Mouse (Mus musculus) forebrain, embryonic 15.5 days (tissue): ENCODE results near the gene Pcdh7. TPM values are rescaled to one million over a fixed set of nuclear protein-coding genes. Genes with fewer than 3 reads are reported as not detected.

Source experiments
- ATAC-seq: fragments of 200-750 bp; cut with Nextera tagmentation; replicated peaks from 2 replicates; pipeline ENCODE4 v1.8.0; 2017; ENCODE audit warnings: mild to moderate bottlenecking, moderate TSS enrichment, moderate library complexity
- H3K27ac ChIP-seq: fragments of 300-500 bp; sonication (generic); replicated peaks from 2 replicates; pipeline ENCODE4 v1.5.1; 2015; ENCODE audit warnings: mild to moderate bottlenecking, inconsistent platforms
- H3K27me3 ChIP-seq: fragments of 300-500 bp; sonication (generic); 2 replicates; pipeline ENCODE4 v1.6.1; 2015; ENCODE audit warnings: inconsistent platforms
- H3K36me3 ChIP-seq: fragments of 300-500 bp; sonication (generic); 2 replicates; pipeline ENCODE4 v1.6.1; 2015; ENCODE audit warnings: mild to moderate bottlenecking, inconsistent platforms
- H3K4me1 ChIP-seq: fragments of 300-500 bp; sonication (generic); 2 replicates; pipeline ENCODE4 v1.6.1; 2015; ENCODE audit warnings: inconsistent platforms
- H3K4me2 ChIP-seq: fragments of 300-500 bp; sonication (generic); replicated peaks from 2 replicates; pipeline ENCODE4 v1.6.1; 2015; ENCODE audit warnings: mild to moderate bottlenecking, inconsistent platforms
- H3K4me3 ChIP-seq: fragments of 300-500 bp; sonication (generic); 2 replicates; pipeline ENCODE4 v1.5.1; 2015; ENCODE audit warnings: mild to moderate bottlenecking, inconsistent platforms
- H3K9ac ChIP-seq: fragments of 300-500 bp; sonication (generic); replicated peaks from 2 replicates; pipeline ENCODE4 v1.6.1; 2015; ENCODE audit warnings: mild to moderate bottlenecking, inconsistent platforms
- H3K9me3 ChIP-seq: fragments of 300-500 bp; sonication (generic); 2 replicates; pipeline ENCODE4 v1.6.1; 2016; ENCODE audit warnings: inconsistent platforms
- WGBS: fragments of 180-500 bp; shearing (Covaris S2); methylation state at CpG from one replicate; pipeline ENCODE4 v1.1.7; 2015; ENCODE audit warnings: mixed read lengths; 5-methylcytosine and 5-hydroxymethylcytosine counted together
- polyA plus RNA-seq: library from polyadenylated mRNA; unstranded; fragments of >200 nt; fragmentation: Nextera tagmentation; extraction: Ambion mirVana; gene quantifications from 2 replicates; pipeline ENCODE4 v1.2.1, GENCODE M21; 2015

The Pcdh7 gene
- polyA plus RNA-seq, 1 experiment from 2014 or later: 13.3 TPM

DNA sequence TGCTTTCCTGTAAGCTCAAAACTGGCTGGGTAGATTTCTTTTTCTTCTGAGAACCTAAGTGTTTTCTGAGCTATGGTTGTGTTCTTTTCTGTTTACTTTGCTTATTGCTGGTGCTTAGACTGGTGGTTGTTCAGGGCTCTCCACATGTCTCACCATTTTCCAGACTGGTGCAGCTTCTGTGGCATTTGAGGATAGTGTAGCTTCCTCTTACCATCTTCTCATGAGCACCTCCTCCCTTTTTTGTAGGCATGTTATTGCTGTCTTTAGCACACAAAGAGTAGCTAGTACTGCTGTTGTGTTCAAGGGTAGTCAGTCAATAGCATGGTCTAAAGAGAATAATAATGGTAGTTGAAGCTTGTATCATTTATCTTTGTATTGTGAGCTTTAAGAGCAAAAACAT, 62.2 kb downstream of the Pcdh7 start:
- H3K4me2 ChIP-seq: no peak overlapping the region
- H3K4me1 ChIP-seq: no peaks in the 10 kb centered on the region
- no peaks in the 10 kb centered on the region for H3K36me3 ChIP-seq
- H3K9me3 ChIP-seq: no peaks in the 10 kb centered on the region
- ATAC-seq: no peak
- H3K4me3 ChIP-seq: no peak overlapping the region
- H3K9ac ChIP-seq: no peak overlapping the region
- H3K27me3 ChIP-seq: no peaks in the 10 kb centered on the region
- no peak overlapping the region for H3K27ac ChIP-seq

- ATAC-seq: no peak
- Histone ChIP-seq H3K27ac (no peak overlapping the region), H3K27me3 (no peaks in the 10 kb centered on the region), H3K4me2 (no peak overlapping the region), H3K36me3 (no peaks in the 10 kb centered on the region), H3K9ac (no peak overlapping the region), H3K4me3 (no peak overlapping the region), H3K9me3 (no peaks in the 10 kb centered on the region), H3K4me1 (no peaks in the 10 kb centered on the region)
- 89% methylated on average over 4 of the region's 4 CpGs for WGBS
Observed at GRCm38 (mm10) chr5:57780574-57780973, 62.8 kb downstream of the Pcdh7 start.

DNA sequence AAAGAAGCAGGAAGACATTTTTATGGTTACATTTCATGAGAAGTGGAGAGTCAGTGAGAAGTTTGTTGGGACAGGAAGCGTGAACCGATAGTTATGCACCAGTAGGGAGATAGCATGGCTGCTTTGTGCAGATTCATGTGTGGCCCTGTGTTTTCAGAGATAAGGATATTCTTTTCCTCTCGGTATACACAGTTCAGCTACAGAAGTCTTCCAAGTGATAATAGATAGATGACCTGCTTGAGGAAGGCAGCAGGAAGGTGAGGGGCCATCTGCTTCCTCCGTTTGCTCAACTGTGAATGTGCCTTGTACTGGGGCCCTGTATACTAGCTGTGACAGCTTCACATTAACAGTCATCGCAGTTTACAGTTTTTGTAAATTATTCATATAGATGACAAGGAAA, 64.2 kb downstream of the Pcdh7 start:
- H3K27ac ChIP-seq: no peak overlapping the region
- H3K4me1 ChIP-seq: no peaks in the 10 kb centered on the region
- H3K9ac ChIP-seq: no peak overlapping the region
- H3K4me3 ChIP-seq: no peak overlapping the region
- no peak overlapping the region for H3K4me2 ChIP-seq
- WGBS: 83% methylated on average over 5 of the region's 5 CpGs
- no peak for ATAC-seq
- no peaks in the 10 kb centered on the region for H3K9me3 ChIP-seq
- H3K27me3 ChIP-seq: no peaks in the 10 kb centered on the region
- no peaks in the 10 kb centered on the region for H3K36me3 ChIP-seq

GRCm38 (mm10) chr5:57782546-57782945, 64.8 kb downstream of the Pcdh7 start:
- Histone ChIP-seq H3K4me3 (no peak overlapping the region), H3K36me3 (no peaks in the 10 kb centered on the region), H3K4me1 (no peaks in the 10 kb centered on the region), H3K27me3 (no peaks in the 10 kb centered on the region), H3K9me3 (no peaks in the 10 kb centered on the region), H3K27ac (no peak overlapping the region), H3K9ac (no peak overlapping the region), H3K4me2 (no peak overlapping the region)
- WGBS: 57% methylated on average over 3 of the region's 3 CpGs
- ATAC-seq: no peak

DNA sequence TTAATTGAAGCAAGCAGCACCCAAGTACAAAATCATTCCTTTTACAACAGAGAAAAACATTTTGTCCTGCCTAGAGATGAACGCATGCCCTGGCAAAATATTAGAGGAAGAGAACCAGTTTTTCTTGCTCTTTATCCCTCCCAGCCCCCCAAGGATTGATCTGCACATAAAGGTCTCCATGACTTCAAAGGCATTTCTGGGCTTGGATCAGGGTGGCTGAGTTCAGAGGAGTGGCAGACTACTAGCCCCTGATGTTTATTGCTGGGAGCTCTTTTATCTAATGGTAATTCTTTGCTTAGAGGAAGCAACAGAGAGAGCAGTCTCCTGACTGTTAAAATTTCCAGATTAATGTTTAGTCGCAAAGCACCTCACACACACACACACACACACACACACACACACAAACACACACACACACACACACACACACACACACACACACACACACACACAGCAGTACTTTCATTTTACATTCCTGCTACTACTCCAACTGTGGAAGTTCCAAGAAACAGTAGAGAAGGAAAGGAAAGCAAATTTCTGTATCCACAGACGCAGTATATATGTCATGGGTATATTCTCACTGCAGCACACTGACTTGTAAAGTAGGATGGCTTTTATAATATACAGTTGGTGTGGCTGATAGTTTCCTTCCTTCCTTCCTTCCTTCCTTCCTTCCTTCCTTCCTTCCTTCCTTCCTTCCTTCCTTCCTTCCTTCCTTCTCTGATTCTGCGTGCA, 71.2 kb downstream of the Pcdh7 start:
- Histone ChIP-seq H3K4me2 (no peak overlapping the region), H3K4me1 (no peaks in the 10 kb centered on the region), H3K27me3 (no peaks in the 10 kb centered on the region), H3K9ac (no peak overlapping the region), H3K9me3 (no peaks in the 10 kb centered on the region), H3K36me3 (no peaks in the 10 kb centered on the region), H3K4me3 (no peak overlapping the region), H3K27ac (no peak overlapping the region)
- 68% methylated on average over 4 of the region's 4 CpGs for WGBS
- ATAC-seq: no peak

DNA sequence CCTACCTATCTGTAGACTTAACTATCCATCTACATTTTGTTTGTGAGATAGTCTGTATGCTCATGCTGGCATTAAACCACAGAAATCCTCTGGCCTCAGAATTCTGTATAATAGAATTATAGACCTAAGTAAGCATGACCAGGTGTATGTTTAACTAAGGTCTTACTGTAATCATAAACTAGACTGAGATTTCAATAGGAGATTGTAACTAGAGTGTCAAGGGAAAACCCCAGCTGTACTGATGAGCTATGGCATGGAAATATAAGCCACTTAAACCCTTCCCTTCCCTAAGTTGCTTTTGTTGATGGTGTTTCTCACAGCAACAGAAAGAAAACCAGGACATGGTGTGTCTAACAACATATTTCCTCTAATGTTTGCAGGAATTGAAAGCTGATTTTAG, 78.6 kb downstream of the Pcdh7 start:
- no peak overlapping the region for H3K4me2 ChIP-seq
- H3K9me3 ChIP-seq: no peaks in the 10 kb centered on the region
- no peak overlapping the region for H3K27ac ChIP-seq
- no peak overlapping the region for H3K4me3 ChIP-seq
- no peaks in the 10 kb centered on the region for H3K27me3 ChIP-seq
- no peak for ATAC-seq
- no peaks in the 10 kb centered on the region for H3K36me3 ChIP-seq
- H3K9ac ChIP-seq: no peak overlapping the region
- H3K4me1 ChIP-seq: no peaks in the 10 kb centered on the region

DNA sequence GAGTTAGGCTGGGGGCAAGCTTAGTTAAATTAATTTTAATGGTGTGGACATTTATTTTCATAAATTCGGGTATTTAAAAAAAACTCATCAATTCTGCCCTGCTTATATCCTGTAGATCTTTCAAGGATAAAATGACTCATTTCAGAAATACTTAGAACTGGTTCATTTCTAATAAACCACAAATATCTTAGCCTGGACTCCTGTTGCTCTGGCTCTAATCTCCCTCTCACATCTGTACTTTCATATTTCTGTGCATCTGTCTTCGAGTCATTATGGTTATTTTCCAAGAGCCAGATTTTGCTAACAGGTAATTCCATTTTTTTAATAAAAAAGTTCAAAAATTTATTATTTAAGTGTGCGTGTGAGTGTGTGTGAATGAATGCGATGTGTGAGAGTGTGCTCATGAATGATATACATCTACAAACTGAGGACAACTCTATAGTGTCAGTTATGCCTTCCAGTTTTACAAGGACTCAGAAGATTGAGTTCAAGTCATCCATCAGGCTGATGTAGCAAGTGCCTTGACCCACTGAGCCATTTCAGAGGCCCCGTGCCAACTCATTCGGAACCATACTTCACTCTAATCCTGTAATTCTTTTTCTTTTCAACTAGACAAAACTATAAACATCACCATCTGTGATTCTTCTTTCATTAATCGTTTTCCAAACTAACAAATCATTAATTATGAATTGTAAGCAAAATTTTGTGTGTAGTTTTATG, 80.3 kb downstream of the Pcdh7 start:
- Histone ChIP-seq H3K4me3 (no peak overlapping the region), H3K27ac (no peak overlapping the region), H3K9me3 (no peaks in the 10 kb centered on the region), H3K9ac (no peak overlapping the region), H3K27me3 (no peaks in the 10 kb centered on the region), H3K4me2 (no peak overlapping the region), H3K4me1 (no peaks in the 10 kb centered on the region), H3K36me3 (no peaks in the 10 kb centered on the region)
- 83% methylated on average over 7 of the region's 7 CpGs for WGBS
- ATAC-seq: no peak

DNA sequence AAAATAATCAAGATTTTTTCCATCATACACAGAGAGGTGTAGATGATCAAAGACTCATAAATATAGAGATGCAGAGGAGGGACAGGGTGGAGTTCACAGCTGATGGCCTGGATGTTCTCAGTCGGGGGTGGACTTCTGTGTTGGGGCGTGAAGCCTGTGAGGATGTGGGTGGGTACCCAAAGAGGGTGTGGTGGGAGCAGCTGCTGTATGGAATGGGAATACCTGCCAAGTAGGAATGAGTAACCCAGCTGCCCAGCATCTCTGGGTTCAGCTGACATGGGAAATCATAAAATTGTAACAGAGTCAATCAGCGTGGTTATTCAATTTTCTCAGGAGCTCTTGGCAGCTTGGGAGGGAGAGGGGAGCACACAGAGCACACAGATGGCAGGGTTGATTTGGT, 85.3 kb downstream of the Pcdh7 start:
- no peak for ATAC-seq
- H3K4me2 ChIP-seq: no peak overlapping the region

DNA sequence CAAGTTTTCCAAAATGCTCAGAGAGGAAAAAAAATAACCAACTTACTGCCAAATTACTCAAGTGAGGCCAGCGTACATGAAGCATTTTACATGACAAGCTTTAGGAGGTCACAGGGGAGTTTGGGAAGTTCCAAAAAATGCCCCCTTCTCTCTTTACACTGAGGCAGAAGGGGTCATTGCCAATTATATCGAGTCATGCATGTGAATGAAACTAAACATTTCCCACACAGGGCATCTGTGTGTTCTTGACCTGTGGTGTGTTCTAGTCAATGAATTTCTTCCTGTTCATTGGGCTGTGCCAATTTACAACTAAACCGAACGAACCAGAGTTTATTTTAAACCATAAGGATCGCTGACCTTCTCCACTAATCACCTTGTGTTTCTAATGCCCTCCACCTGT, 86.1 kb downstream of the Pcdh7 start:
- 85% methylated on average over 5 of the region's 5 CpGs for WGBS
- Histone ChIP-seq H3K27me3 (no peaks in the 10 kb centered on the region), H3K4me1 (peaks cover 7% of the 10 kb centered on the region; the same call in 1 of the 2 replicates), H3K4me2 (no peak overlapping the region), H3K4me3 (no peak overlapping the region), H3K9me3 (no peaks in the 10 kb centered on the region), H3K36me3 (no peaks in the 10 kb centered on the region), H3K9ac (no peak overlapping the region), H3K27ac (no peak overlapping the region)
- no peak for ATAC-seq

More for the DNA sequence above, 85.3 kb downstream of the Pcdh7 start:
- Histone ChIP-seq H3K27ac (no peak overlapping the region), H3K4me1 (peaks cover 7% of the 10 kb centered on the region; the same call in 1 of the 2 replicates), H3K4me3 (no peak overlapping the region), H3K9me3 (no peaks in the 10 kb centered on the region), H3K27me3 (no peaks in the 10 kb centered on the region), H3K36me3 (no peaks in the 10 kb centered on the region), H3K9ac (no peak overlapping the region)
- WGBS: 89% methylated on average over 3 of the region's 3 CpGs

DNA sequence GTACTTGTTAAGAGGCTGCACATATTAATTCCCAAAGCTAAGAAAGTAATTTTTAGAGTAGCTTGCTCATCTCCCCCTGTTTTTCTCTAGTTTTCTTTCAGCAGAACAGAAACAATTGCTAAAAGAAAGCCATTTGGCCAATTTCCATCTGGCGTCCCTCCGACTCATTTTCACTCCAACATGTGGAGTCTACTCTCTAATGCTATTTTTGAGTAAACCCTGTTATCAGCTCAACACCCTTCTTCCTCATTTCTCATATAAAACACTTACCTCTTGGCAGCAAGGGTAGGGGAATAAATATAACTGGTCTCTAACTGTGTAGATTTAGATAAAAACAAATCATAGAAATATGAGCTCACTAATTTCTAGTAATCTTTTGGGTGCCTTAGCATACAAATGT, 89.6 kb downstream of the Pcdh7 start:
- no peak overlapping the region for H3K27ac ChIP-seq
- no peaks in the 10 kb centered on the region for H3K36me3 ChIP-seq
- H3K27me3 ChIP-seq: no peaks in the 10 kb centered on the region
- H3K9ac ChIP-seq: no peak overlapping the region
- WGBS: 43% methylated on average over 2 of the region's 2 CpGs
- no peaks in the 10 kb centered on the region for H3K9me3 ChIP-seq
- no peak overlapping the region for H3K4me3 ChIP-seq
- H3K4me1 ChIP-seq: peaks cover 7% of the 10 kb centered on the region; the same call in 1 of the 2 replicates
- H3K4me2 ChIP-seq: no peak overlapping the region
- ATAC-seq: no peak

- Histone ChIP-seq H3K9me3 (no peaks in the 10 kb centered on the region), H3K9ac (no peak overlapping the region), H3K27me3 (no peaks in the 10 kb centered on the region), H3K4me3 (no peak overlapping the region), H3K27ac (no peak overlapping the region), H3K36me3 (no peaks in the 10 kb centered on the region), H3K4me2 (no peak overlapping the region), H3K4me1 (peaks cover 7% of the 10 kb centered on the region; the same call in 1 of the 2 replicates)
- ATAC-seq: no peak
- 89% methylated on average over 1 of the region's 1 CpGs for WGBS
Observed at GRCm38 (mm10) chr5:57810641-57811040, 92.9 kb downstream of the Pcdh7 start.

DNA sequence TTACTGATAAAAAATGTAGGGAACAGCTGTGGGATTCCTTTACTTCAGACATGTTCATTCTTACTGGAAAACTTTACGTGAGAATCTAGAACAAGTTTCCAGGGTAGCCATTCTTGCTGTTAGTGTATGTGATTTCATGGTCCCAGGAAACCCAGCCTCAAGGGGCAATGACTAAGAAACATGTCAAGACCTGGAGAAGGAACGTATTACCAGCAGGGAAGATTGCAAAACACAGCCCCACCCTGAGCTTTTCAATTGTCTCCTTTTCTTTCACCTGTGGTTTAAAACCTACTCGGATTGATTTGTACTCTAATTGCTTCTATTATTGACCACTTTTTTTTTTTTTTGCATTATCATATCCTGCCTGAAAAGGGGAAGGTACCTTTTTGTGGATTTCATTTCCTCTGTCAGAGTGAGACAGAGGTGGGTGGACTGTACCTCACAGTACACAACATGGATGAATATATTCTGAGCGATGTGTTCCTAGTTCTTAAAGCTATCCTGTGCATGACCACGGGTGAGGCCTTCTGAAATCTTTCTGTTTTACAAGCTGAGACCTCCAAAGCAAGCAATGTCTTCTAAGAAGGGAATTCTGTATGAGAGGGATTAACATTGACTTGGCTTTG, 98.3 kb downstream of the Pcdh7 start:
- no peak overlapping the region for H3K4me3 ChIP-seq

More for the DNA sequence above, 98.3 kb downstream of the Pcdh7 start:
- Histone ChIP-seq H3K4me2 (no peak overlapping the region), H3K4me1 (no peaks in the 10 kb centered on the region), H3K9ac (no peak overlapping the region), H3K27ac (no peak overlapping the region), H3K9me3 (no peaks in the 10 kb centered on the region), H3K36me3 (no peaks in the 10 kb centered on the region), H3K27me3 (no peaks in the 10 kb centered on the region)
- 75% methylated on average over 5 of the region's 5 CpGs for WGBS
- ATAC-seq: no peak
